ENCODE assay signal across 17 mouse cellular contexts in genomic region chr4:33581766-33582525, GRCm38 (mm10).
DNase-seq lines count a peak whose midpoint lies in the region; ATAC-seq and TF ChIP-seq lines count a peak whose summit lies in the region.
"Had no signal": no experiment of that assay in that cellular context is flagged by ENCODE, and none has a peak within 500 bp of the region (broad histone marks: within the 10 kb centered on the region; RNA-seq: fewer than 3 reads in every experiment).

No protein-coding gene starts in this region.

- peak; percentile 28 for ATAC-seq in activated CD4-positive, CD25-positive, alpha-beta regulatory T cell, adult 4 months
- ATAC-seq: forebrain, embryonic 13.5 days had no signal

- peak overlapping the region in 2 of 3 experiments; percentile 14 to 17 for H3K4me3 ChIP-seq in CH12.LX (replicated peaks in 1 of 3; ENCODE audit: low read depth in 2 of 3, low read length in 2 of 3, poor library complexity in 1 of 3)
- H3K4me3 ChIP-seq: embryonic facial prominence, embryonic 15.5 days; forebrain, embryonic 13.5 days; hindbrain, embryonic 13.5 days; layer of hippocampus, adult 2 months; megakaryocyte, embryonic 14.5 days had no signal

- H3K4me1 ChIP-seq in CH12.LX (ENCODE audit: control insufficient read depth in 1 of 2, insufficient read depth in 2 of 2) = peaks cover 7 to 22% of the 10 kb centered on the region in 2 experiments

- H3K27me3 ChIP-seq in CH12.LX (replicated peaks) = peaks cover 2% of the 10 kb centered on the region
- H3K27me3 ChIP-seq: embryonic facial prominence, embryonic 15.5 days; forebrain, embryonic 13.5 days; hindbrain, embryonic 13.5 days had no signal

- no peak; the same call in 1 of the 2 replicates for TF ChIP-seq RAD21 in CH12.LX (IDR thresholded peaks at IDR 0.05; ENCODE audit: low read depth, low read length)

- DNase-seq in kidney, adult 11 months = peak; percentile 17
- no peak for DNase-seq in kidney, adult 18-20 months
- peak; percentile 65 for DNase-seq in CH12.LX (ENCODE audit: extremely low read depth)
- DNase-seq in kidney, postnatal 36 days = peak; percentile 7 to 8
- DNase-seq in left cerebral cortex, adult 8-10 months (ENCODE audit: low spot score in 2 of 2) = no peak
- no peak for DNase-seq in frontal cortex, postnatal 10 days (ENCODE audit: low spot score in 2 of 2)
- no peak for DNase-seq in adrenal gland, postnatal 25 days
- DNase-seq: cerebellum, adult 11 months; liver; lung, adult 2 months; right cerebral cortex, postnatal 4 days had no signal

- no peak for TF ChIP-seq CTCF in CH12.LX (conservative IDR thresholded peaks at IDR 0.05 in 1 of 2, IDR thresholded peaks at IDR 0.05 in 1 of 2; ENCODE audit: low read depth in 2 of 2, low read length in 2 of 2)

- dilution Hi-C loops in CH12.LX (cut with MboI; ENCODE audit: extremely low pct_ligation_motif_present, extremely low pct_unique_long_range_greater_than_20kb, low sequenced_read_pairs) = no loop called here

- no peak overlapping the region for H3K9ac ChIP-seq in CH12.LX (ENCODE audit: insufficient read depth, low read depth)
- H3K9ac ChIP-seq: embryonic facial prominence, embryonic 15.5 days; forebrain, embryonic 13.5 days; hindbrain, embryonic 13.5 days had no signal

- H3K27ac ChIP-seq in CH12.LX (ENCODE audit: insufficient read depth, low read depth) = no peak overlapping the region
- H3K27ac ChIP-seq: embryonic facial prominence, embryonic 15.5 days; forebrain, embryonic 13.5 days; hindbrain, embryonic 13.5 days; layer of hippocampus, adult 2 months had no signal

- peak overlapping the region; percentile 79 for H3K4me2 ChIP-seq in CH12.LX (ENCODE audit: insufficient read depth, low read depth, poor library complexity, severe bottlenecking)
- H3K4me2 ChIP-seq: embryonic facial prominence, embryonic 15.5 days; forebrain, embryonic 13.5 days; hindbrain, embryonic 13.5 days had no signal

- TF ChIP-seq POLR2A in CH12.LX (IDR thresholded peaks at IDR 0.05; ENCODE audit: low read depth, low read length) = peak; percentile 36; the same call in 1 of the 2 replicates

- TF ChIP-seq EP300 in CH12.LX (IDR thresholded peaks at IDR 0.05; ENCODE audit: low read length) = peak; percentile 77

- H3K9me3 ChIP-seq in CH12.LX (replicated peaks; ENCODE audit: low read length) = peaks cover 6% of the 10 kb centered on the region

- in situ Hi-C loops in CH12.LX (cut with MboI; ENCODE audit: low pct_ligation_motif_present, low pct_unique_long_range_greater_than_20kb, low sequenced_read_pairs) = no loop called here

- no peaks in the 10 kb centered on the region for H3K79me2 ChIP-seq in CH12.LX (replicated peaks; ENCODE audit: control insufficient read depth, extremely low read depth, insufficient read depth, poor library complexity, severe bottlenecking)

- H3K36me3 ChIP-seq in CH12.LX (replicated peaks in 1 of 2; ENCODE audit: control insufficient read depth in 1 of 2, insufficient read depth in 1 of 2, low read length in 1 of 2) = no peaks in the 10 kb centered on the region
- H3K36me3 ChIP-seq: embryonic facial prominence, embryonic 15.5 days; hindbrain, embryonic 13.5 days had no signal

TF ChIP-seq in CH12.LX, 34 proteins besides CTCF, POLR2A, EP300 and RAD21:
- TF ChIP-seq JUND (conservative IDR thresholded peaks at IDR 0.05; ENCODE audit: low read depth, low read length) (peak; percentile 57), SMC3 (IDR thresholded peaks at IDR 0.05; ENCODE audit: low read depth, low read length) (no peak), HCFC1 (IDR thresholded peaks at IDR 0.05; ENCODE audit: low read depth, low read length) (no peak), GABPA (IDR thresholded peaks at IDR 0.05; ENCODE audit: insufficient replicate concordance, low read depth, low read length) (no peak), UBTF (IDR thresholded peaks at IDR 0.05; ENCODE audit: low read depth, low read length) (peak; percentile 85; the same call in 1 of the 2 replicates), MAZ (IDR thresholded peaks at IDR 0.05; ENCODE audit: low read depth, low read length) (0 out of 2 replicates have a peak, but pooled peaks have one; percentile 31), ZKSCAN1 (IDR thresholded peaks at IDR 0.05; ENCODE audit: borderline replicate concordance, low read depth, low read length) (no peak), ELF1 (IDR thresholded peaks at IDR 0.05; ENCODE audit: low read depth, low read length) (no peak), JUN (IDR thresholded peaks at IDR 0.05; ENCODE audit: insufficient read depth, low read depth, low read length) (peak; percentile 66), BHLHE40 (IDR thresholded peaks at IDR 0.05; ENCODE audit: low read depth, low read length) (peak; percentile 89), ETS1 (conservative IDR thresholded peaks at IDR 0.05; ENCODE audit: low read depth, low read length) (peak; percentile 79), PAX5 (IDR thresholded peaks at IDR 0.05; ENCODE audit: low read length) (no peak), MEF2A (IDR thresholded peaks at IDR 0.05; ENCODE audit: borderline replicate concordance, low read depth, low read length) (peak; percentile 54; the same call in 1 of the 2 replicates), RCOR1 (conservative IDR thresholded peaks at IDR 0.05; ENCODE audit: low read depth, low read length) (no peak), TBP (conservative IDR thresholded peaks at IDR 0.05; ENCODE audit: low read depth, low read length) (no peak), ZMIZ1 (IDR thresholded peaks at IDR 0.05; ENCODE audit: low read depth, low read length) (no peak), NELFE (IDR thresholded peaks at IDR 0.05; ENCODE audit: low read depth, low read length) (no peak), IRF4 (IDR thresholded peaks at IDR 0.05; ENCODE audit: low read depth, low read length) (peak; percentile 70), SIN3A (IDR thresholded peaks at IDR 0.05; ENCODE audit: low read length) (peak; percentile 68; the same call in 1 of the 2 replicates), TCF12 (IDR thresholded peaks at IDR 0.05; ENCODE audit: low read depth, low read length) (peak; percentile 86), MAFK (IDR thresholded peaks at IDR 0.05; ENCODE audit: insufficient replicate concordance, low read length) (no peak), CHD2 (IDR thresholded peaks at IDR 0.05; ENCODE audit: low read length) (no peak), MYC (IDR thresholded peaks at IDR 0.05; ENCODE audit: low read depth, low read length) (no peak), NRF1 (IDR thresholded peaks at IDR 0.05; ENCODE audit: low read depth, low read length) (no peak), KAT2A (IDR thresholded peaks at IDR 0.05; ENCODE audit: insufficient replicate concordance, low read length) (no peak), CHD1 (IDR thresholded peaks at IDR 0.05; ENCODE audit: low read depth, low read length) (no peak), USF1 (IDR thresholded peaks at IDR 0.05; ENCODE audit: low read depth, low read length) (no peak), E2F4 (IDR thresholded peaks at IDR 0.05; ENCODE audit: insufficient replicate concordance, low read depth, low read length) (no peak), ZC3H11A (IDR thresholded peaks at IDR 0.05; ENCODE audit: low read depth, low read length) (no peak)

Comparison
In these comparisons a context has a peak if more than half of its experiments do, and no peak if none do; other contexts are left out.
1. DNase-seq: peak in kidney, adult 11 months (single experiment), CH12.LX (single experiment) and kidney, postnatal 36 days (2 of 2); none in kidney, adult 18-20 months (single experiment), left cerebral cortex, adult 8-10 months (0 of 2), frontal cortex, postnatal 10 days (0 of 2) and adrenal gland, postnatal 25 days (single experiment).